Mouse (Mus musculus) urinary bladder, postnatal 14 days (tissue): ENCODE results near the gene Limd1.

Experiments used
- DNase-seq: peaks from one replicate; pipeline ENCODE4 v3.0.0; 2021; ENCODE audit warnings: low spot score

The Limd1 gene

GRCm38 (mm10) chr9:123483598-123483997 lies 5.1 kb downstream of the Limd1 start:
- no peak for DNase-seq

- DNase-seq: no peak
Measured at GRCm38 (mm10) chr9:123484830-123485229, 6.3 kb downstream of the Limd1 start.

- no peak for DNase-seq
Measured at GRCm38 (mm10) chr9:123485561-123485960, 7.1 kb downstream of the Limd1 start.

GRCm38 (mm10) chr9:123486635-123487034 lies 8.1 kb downstream of the Limd1 start:
- no peak for DNase-seq

GRCm38 (mm10) chr9:123489073-123489472 lies 10.6 kb downstream of the Limd1 start:
- no peak for DNase-seq

GRCm38 (mm10) chr9:123489727-123490343 lies 11.3 kb downstream of the Limd1 start:
- DNase-seq: no peak

- no peak for DNase-seq
Measured at GRCm38 (mm10) chr9:123490930-123491329, 12.4 kb downstream of the Limd1 start.

GRCm38 (mm10) chr9:123491917-123492585 lies 13.5 kb downstream of the Limd1 start:
- peak; percentile 20 for DNase-seq

GRCm38 (mm10) chr9:123496665-123497064 lies 18.2 kb downstream of the Limd1 start:
- peak; percentile 56 for DNase-seq

GRCm38 (mm10) chr9:123497906-123498305 lies 19.4 kb downstream of the Limd1 start:
- no peak for DNase-seq

- DNase-seq: no peak
Measured at GRCm38 (mm10) chr9:123500480-123500879, 22.0 kb downstream of the Limd1 start.

- DNase-seq: no peak
Measured at GRCm38 (mm10) chr9:123503171-123503834, 24.8 kb downstream of the Limd1 start.

- DNase-seq: peak; percentile 69
Measured at GRCm38 (mm10) chr9:123504325-123504724, 25.8 kb downstream of the Limd1 start.

- DNase-seq: no peak
Measured at GRCm38 (mm10) chr9:123505598-123505997, 27.1 kb downstream of the Limd1 start.

- DNase-seq: no peak
Measured at GRCm38 (mm10) chr9:123506270-123507146, 28.0 kb downstream of the Limd1 start.

- no peak for DNase-seq
Measured at GRCm38 (mm10) chr9:123507380-123507779, 28.9 kb downstream of the Limd1 start.

- no peak for DNase-seq
Measured at GRCm38 (mm10) chr9:123508986-123509385, 30.5 kb downstream of the Limd1 start.

- DNase-seq: no peak
Measured at GRCm38 (mm10) chr9:123509638-123510604, 31.4 kb downstream of the Limd1 start.

- DNase-seq: no peak
Measured at GRCm38 (mm10) chr9:123510926-123511325, 32.4 kb downstream of the Limd1 start.

GRCm38 (mm10) chr9:123512482-123512881 lies 34.0 kb downstream of the Limd1 start:
- DNase-seq: no peak

GRCm38 (mm10) chr9:123515087-123515486 lies 36.6 kb downstream of the Limd1 start:
- DNase-seq: no peak
